Mouse (Mus musculus) gastrocnemius, postnatal 36 days (tissue): ENCODE measurements around the gene Pmm1. TPM values are rescaled to one million over a fixed set of nuclear protein-coding genes. Genes with fewer than 3 reads are reported as not detected.
"Not testable (repeated sequence)": the region's sequence is repeated elsewhere in the genome, so short reads cannot be mapped to it uniquely, and the experiment has no call there.

Experiments used
- DNase-seq, 2 experiments: peaks; one replicate each; pipeline ENCODE4 v3.0.0; 2022
- intact Hi-C: fragments of 180-260 bp; cut with DNase I; formaldehyde crosslinking; loops from one replicate; pipeline ENCODE4 v1.15.1; 2025
- long read RNA-seq, 2 experiments: library from polyadenylated mRNA; stranded (forward); transcript quantifications; one replicate each; pipeline ENCODE4 v2.0.0; 2021
- total RNA-seq, 2 experiments: library from RNA; stranded (reverse); gene quantifications; 2 replicates each; pipeline ENCODE4 v1.2.3; 2021

Pmm1 gene
- 10 to 100 TPM; 14.7 to 15.5 TPM for total RNA-seq
- long read RNA-seq, experiment 1, transcript Pmm1-201 (8 exons, 1,300 nt) = major isoform, 14 of 58 reads
- long read RNA-seq, experiment 1, partial matches to known transcripts = 0 of 58 reads
- long read RNA-seq, experiment 1, other reads (novel, unspliced or antisense) = 44 of 58 reads
- long read RNA-seq, experiment 2, transcript Pmm1-201 (8 exons, 1,300 nt) = major isoform, 35 of 106 reads
- long read RNA-seq, experiment 2, partial matches to known transcripts = 1 of 106 reads
- long read RNA-seq, experiment 2, other reads (novel, unspliced or antisense) = 70 of 106 reads

- DNase-seq = peak; percentile 96 to 99
- intact Hi-C loops = loop anchor here (2.0 kb wide), 1 partner anchor 28 kb away; no protein-coding TSS in a partner anchor
These were observed at the start of gene Pmm1 for GRCm38 (mm10) chr15:81960171-81961077. TSS of gene Pmm1 (minus strand) at chr15:81960930.

- intact Hi-C loops = no loop called here
- DNase-seq = no peak
These were observed 43.5 kb upstream of the Pmm1 start for GRCm38 (mm10) chr15:82004257-82004656.

GRCm38 (mm10) chr15:81993992-81994391 lies 33.3 kb upstream of the Pmm1 start:
- intact Hi-C loops = no loop called here

GRCm38 (mm10) chr15:81990549-81990948 lies 29.8 kb upstream of the Pmm1 start:
- intact Hi-C loops = no loop called here
- DNase-seq = no peak

More at GRCm38 (mm10) chr15:81993992-81994391, 33.3 kb upstream of the Pmm1 start:
- DNase-seq = no peak

- DNase-seq = peak; percentile 74 to 81
- intact Hi-C loops = loop anchor here (2.0 to 5.0 kb wide), 2 partner anchors 29 to 52 kb away; partner anchors contain the start of genes Csdc2 and Pmm1
These were observed 28.8 kb upstream of the Pmm1 start for GRCm38 (mm10) chr15:81989371-81990062.

GRCm38 (mm10) chr15:81987646-81988045 lies 26.9 kb upstream of the Pmm1 start, which contains the start of gene Xrcc6:
TSS of gene Xrcc6 (plus strand) at chr15:81987835.
- intact Hi-C loops = loop anchor here (2.0 to 5.0 kb wide), 2 partner anchors 27 to 50 kb away; partner anchors contain the start of genes Csdc2 and Pmm1
- DNase-seq = no peak

- intact Hi-C loops = loop anchor here (5.0 kb wide), 1 partner anchor 48 kb away; the partner anchor contains the start of gene Csdc2
- DNase-seq = no peak
These were observed 24.8 kb upstream of the Pmm1 start for GRCm38 (mm10) chr15:81985267-81986161.

GRCm38 (mm10) chr15:81982173-81982572 lies 21.4 kb upstream of the Pmm1 start:
- intact Hi-C loops = no loop called here
- DNase-seq = no peak

- DNase-seq = no peak
- intact Hi-C loops = no loop called here
These were observed 19.6 kb upstream of the Pmm1 start, which contains the start of gene 1700029P11Rik for GRCm38 (mm10) chr15:81980321-81980720. TSS of gene 1700029P11Rik (plus strand) at chr15:81980540.

GRCm38 (mm10) chr15:81975156-81975555 lies 14.4 kb upstream of the Pmm1 start:
- intact Hi-C loops = not testable (repeated sequence)

GRCm38 (mm10) chr15:81970498-81970897 lies 9.8 kb upstream of the Pmm1 start:
- intact Hi-C loops, DNase-seq: not testable (repeated sequence)

More at GRCm38 (mm10) chr15:81975156-81975555, 14.4 kb upstream of the Pmm1 start:
- DNase-seq = not testable (repeated sequence)

GRCm38 (mm10) chr15:81969635-81970034 lies 8.9 kb upstream of the Pmm1 start:
- intact Hi-C loops = not testable (repeated sequence)

GRCm38 (mm10) chr15:81969173-81969572 lies 8.4 kb upstream of the Pmm1 start:
- intact Hi-C loops = no loop called here
- DNase-seq = no peak

More at GRCm38 (mm10) chr15:81969635-81970034, 8.9 kb upstream of the Pmm1 start:
- DNase-seq = not testable (repeated sequence)

GRCm38 (mm10) chr15:81968447-81968846 lies 7.7 kb upstream of the Pmm1 start:
- intact Hi-C loops = no loop called here

GRCm38 (mm10) chr15:81967821-81968220 lies 7.1 kb upstream of the Pmm1 start:
- intact Hi-C loops = no loop called here
- no peak for DNase-seq

More at GRCm38 (mm10) chr15:81968447-81968846, 7.7 kb upstream of the Pmm1 start:
- no peak for DNase-seq

GRCm38 (mm10) chr15:81966062-81966829 lies 5.5 kb upstream of the Pmm1 start:
- intact Hi-C loops = no loop called here
- no peak for DNase-seq

- intact Hi-C loops = no loop called here
- DNase-seq = no peak
These were observed 4.3 kb upstream of the Pmm1 start for GRCm38 (mm10) chr15:81964980-81965545.

GRCm38 (mm10) chr15:81964262-81964661 lies 3.5 kb upstream of the Pmm1 start:
- no peak for DNase-seq
- intact Hi-C loops = no loop called here
